Mouse (Mus musculus): ENCODE results near the gene Hdac8.

Gene Hdac8

DNA sequence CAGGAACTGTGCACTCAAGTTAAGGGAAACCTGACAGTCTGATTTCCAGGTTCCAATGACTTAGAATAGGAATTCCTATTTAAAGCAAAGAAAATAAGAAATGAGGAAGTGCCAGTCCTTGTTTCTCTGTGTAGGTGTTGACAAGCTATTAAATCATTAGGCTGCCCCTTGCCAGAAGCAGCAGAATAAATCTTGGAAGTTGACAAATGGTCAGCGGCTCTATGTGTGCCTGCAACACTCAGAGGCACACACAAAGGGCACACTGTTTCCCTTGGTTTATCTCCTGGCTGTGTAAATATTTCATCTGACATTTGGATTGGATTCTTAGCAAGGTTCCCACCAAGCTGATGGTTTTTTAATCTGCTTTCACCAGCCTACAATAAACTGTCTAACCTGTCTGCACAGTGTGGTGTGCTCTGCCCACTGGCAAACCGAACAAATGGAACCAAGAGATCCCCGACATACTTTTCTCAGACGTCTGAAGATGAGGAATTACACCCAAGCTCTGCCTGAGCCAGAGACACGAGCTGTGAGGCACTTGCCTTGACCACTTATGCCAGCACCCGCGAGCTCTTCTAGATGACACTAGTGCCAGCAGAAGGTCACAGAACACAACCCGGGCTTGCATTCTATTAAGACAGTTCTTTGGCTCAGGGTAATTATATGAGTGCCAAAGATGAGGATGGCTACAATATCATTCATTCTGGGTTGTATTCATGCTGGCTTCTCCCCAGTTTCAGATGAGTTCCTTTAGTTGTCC lies 165.6 kb downstream of the Hdac8 start:
- CTCF ChIA-PET: interaction anchor here (0.6 kb wide), 1 partner anchor 319 kb away, joined by 3 read pairs; no protein-coding TSS in a partner anchor

DNA sequence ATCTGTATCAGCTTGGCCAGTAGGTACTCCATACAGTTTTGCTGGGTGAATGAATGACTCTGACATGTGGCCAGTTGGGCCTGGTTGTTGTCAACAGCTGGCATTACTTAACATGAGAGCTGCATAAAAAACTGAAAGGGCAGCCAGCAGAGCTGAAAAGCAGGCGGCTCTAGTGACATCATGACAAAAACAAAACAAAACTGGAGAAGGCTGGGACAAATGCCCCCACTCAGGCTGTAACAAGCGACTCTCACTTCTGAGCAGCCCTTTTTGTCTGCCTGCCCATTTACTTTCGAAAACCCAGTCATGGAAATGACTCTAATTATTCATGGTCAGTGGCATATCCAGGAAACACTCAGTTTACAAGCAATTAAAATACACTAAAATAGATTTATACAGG lies 185.5 kb downstream of the Hdac8 start:
- CTCF ChIA-PET: no interaction called here

DNA sequence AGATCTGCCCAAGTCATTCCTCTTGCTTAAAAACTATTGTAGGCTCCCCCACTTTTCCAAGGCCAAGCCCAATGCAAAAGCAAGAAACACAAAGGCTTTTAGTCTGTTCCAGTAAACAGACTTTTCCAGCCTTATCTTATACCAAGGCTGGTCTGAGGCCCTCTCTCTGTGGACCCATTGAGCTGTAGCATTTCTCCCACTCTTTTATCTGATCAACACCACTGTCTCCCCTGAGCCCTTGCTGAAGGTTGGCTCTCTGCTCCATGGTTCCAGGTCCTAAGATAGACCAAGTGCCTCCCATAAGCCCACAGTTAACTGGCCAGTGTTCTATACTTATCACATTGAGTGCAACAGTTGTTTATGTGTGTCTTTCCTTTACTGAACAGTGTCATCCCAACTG lies 185.9 kb downstream of the Hdac8 start:
- CTCF ChIA-PET: no interaction called here

DNA sequence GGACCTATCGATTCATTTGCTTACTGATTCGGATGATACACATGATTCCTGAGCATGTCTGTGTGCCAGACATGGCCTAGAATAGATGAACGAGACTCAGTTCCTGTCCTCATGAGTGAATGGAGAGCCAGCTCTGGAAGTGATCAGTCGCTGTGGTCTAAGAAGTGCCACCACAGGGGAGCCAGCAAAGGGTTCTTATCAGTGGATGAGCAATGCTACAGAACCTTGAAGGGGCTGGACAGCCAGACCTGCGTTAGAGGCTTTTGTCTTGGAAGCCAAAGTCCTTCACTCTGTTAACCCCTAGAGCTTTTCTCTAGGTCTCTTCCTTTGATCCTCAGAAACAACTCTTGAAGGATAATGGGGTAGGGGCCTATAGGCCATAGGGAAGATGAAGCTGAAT lies 186.4 kb downstream of the Hdac8 start:
- CTCF ChIA-PET: no interaction called here

DNA sequence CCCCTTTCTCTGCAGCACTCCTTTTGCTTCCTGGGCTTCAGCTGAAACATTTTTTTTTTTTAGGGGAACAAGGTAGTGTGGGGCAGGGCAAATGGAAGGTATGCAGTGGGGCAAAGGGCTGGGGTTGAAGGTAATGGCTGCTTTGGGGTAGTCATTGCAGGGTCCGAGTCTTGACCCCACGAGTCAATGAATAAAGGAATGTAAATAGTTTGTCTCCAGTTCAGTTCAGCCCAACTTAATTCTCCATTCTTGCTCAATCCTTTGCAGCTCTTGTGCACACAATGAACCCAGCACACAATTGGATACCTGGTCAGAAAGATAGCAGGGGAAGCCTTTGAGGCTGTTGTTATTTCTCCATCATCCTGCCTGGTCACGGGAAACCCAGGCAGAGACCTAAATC lies 194.0 kb downstream of the Hdac8 start:
- CTCF ChIA-PET: no interaction called here

DNA sequence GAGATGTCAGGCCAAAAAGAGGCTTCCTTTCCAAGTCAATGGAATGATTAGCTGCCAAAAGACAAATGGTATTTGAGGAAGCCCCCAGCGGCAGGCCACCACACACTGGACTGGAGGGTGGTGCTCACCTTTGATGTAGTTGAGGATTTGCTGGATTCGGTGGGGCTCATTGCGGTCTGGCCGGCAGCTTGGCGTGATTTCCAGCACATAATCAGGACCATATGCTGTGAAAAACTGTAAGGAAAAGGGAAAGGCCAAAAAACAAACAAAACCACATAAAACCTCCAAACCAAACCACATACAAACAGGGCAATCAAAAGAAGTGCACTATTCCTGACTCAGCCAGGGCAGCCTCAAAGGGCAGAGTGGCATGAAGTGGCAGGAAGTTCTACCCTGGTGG lies 197.6 kb downstream of the Hdac8 start:
- CTCF ChIA-PET: no interaction called here

DNA sequence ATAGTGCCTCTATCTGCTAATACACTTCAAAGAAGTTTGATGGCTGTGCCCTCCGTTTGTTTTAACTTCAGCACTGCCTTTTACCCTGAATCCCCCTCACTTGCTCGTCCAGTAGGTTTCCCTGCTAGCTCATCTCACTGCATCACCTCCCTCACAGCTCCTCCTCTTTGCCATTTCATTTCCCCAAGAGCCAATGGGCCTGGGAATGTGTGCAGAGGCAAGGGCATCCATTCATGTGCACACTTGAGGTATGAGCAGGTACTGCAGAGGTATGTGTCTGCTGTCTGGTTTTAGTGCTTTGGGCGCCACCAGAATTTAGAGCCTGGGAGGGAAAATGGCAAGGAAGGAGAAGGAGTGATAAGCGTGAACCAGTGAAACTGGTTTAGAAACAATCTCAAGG lies 199.4 kb downstream of the Hdac8 start:
- CTCF ChIA-PET: interaction anchor here (0.5 kb wide), 1 partner anchor 1980 kb away, joined by 3 read pairs; no protein-coding TSS in a partner anchor

DNA sequence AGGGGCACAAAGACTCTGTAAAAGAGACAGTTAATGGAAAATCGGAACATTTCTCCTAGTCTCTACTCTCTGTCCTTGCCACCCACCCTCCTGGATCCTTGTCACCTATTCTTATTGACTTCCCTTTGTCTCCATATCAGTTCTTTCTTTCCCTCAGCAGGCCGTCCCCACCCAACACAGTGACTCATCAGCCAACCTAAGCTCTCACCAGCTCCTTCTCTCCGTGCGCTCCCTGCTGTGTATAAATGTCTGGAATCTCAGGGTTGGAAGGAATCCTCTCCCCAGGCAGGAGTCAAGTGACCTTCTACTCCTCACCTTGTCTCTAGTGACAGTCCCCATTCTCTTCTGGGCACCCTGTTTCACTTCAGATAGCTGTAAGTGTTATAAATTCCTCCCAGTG lies 200.2 kb downstream of the Hdac8 start:
- CTCF ChIA-PET: no interaction called here

DNA sequence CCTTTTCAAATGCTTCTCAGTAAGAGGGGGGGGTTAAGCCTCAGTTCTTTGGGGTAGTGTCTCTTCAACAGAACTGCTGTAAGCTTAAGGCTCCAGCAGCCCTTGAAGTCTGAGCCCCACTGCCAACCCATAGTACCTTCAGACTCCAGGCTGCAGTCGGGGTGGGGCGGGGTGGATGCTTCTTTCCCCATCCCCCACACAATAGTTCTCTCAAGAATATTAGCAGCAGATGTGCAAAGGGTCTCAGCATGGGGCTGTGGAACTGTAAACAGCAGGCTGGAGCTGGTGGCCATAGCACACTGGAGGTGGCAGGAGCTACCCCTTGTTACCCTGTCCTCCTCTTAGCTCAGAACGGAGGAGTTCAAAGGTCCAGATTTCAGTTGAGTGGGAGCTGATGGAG lies 202.7 kb downstream of the Hdac8 start:
- CTCF ChIA-PET: no interaction called here

DNA sequence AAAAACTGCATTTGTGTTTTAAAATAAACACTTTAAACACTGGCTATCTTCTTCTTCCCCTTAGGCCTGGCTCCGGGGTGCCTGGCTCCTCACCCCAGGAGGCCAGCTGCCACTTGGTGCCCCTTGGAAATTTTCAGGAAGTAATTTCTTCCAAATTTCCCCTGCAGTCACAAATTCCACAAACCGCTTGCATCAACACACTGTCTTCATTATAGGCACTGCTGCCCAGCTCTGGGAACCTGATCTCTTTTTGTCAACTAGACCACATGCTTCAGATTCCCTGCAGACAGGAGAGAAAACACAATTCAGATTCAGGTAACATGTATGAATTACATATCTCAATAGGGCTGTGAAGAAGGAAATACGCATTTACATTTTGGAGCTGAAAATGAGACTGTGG lies 220.3 kb downstream of the Hdac8 start:
- CTCF ChIA-PET: no interaction called here

DNA sequence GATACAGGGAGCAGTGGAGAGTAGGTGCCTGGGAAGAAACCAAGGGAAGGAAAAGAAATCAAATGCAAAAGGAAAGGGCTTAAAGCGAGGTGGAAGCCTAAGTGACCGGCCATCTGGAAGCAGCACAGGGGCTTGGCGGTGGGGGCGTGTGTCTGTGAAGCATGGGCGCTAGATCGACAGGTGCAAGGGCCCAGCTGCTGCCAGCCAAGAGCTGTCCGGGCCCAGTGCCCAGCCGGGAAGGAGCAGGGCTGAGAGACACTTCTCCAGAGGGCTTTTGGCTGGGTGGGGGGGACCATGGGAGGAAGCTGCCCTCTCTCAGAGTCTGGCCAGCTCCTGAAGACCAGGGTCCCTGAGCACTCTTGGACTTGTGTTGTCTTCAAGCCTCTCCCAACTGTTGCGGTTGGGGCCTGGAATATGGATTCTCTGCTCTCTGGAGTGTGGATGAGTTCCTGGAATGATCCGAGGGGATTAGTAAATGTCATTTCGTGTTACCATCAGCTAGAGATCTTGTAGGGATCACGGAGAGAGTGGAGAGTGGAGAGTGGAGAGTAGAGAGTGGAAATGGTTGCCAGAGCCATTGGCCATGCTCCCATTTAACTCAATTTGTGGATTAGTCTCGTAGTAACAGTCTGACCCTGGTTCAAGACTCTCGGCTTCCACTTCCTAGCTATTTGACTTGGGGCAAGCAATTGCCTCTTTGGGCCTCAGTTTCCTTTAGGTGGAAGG lies 242.4 kb downstream of the Hdac8 start:
- CTCF ChIA-PET: no interaction called here

DNA sequence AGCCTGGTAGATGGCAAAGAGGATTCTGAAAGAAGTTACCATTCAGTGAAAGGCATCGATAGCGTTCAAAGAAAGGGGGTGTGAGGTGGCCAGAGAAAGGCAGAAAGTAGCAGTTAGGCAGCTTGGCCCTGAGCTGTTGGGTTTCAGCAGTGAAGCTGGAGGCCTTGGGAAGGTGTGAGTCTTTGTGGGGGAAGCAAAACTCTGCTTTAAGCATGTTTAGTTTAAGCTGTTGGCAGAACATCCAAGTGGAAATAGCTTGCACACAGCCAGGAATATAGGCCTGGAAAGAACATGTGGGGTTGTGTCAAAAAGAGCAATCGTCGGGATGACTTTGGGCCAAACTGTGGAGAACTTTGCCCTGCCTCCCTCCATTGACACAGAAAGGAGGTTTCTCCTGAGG lies 245.4 kb downstream of the Hdac8 start:
- CTCF ChIA-PET: no interaction called here

DNA sequence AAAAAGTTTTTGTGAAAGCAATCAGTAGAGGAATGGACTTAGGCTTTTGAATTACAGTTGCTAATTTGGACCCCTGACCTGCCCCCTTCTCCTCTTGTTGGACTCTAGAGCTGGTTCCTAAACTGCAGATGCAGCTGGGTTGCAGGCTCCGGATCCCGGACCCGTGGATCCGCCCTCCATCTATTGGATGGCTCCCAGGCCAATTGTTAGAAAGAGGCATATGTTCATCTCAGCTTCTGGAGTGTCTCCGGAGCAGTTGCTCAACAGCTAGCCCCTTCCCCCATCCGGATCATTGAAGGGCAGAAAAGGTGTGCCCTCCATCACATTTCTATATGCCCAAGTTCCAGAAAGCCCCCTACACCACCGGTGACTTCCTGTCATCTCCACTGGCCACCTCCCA lies 251.3 kb downstream of the Hdac8 start:
- CTCF ChIA-PET: no interaction called here

DNA sequence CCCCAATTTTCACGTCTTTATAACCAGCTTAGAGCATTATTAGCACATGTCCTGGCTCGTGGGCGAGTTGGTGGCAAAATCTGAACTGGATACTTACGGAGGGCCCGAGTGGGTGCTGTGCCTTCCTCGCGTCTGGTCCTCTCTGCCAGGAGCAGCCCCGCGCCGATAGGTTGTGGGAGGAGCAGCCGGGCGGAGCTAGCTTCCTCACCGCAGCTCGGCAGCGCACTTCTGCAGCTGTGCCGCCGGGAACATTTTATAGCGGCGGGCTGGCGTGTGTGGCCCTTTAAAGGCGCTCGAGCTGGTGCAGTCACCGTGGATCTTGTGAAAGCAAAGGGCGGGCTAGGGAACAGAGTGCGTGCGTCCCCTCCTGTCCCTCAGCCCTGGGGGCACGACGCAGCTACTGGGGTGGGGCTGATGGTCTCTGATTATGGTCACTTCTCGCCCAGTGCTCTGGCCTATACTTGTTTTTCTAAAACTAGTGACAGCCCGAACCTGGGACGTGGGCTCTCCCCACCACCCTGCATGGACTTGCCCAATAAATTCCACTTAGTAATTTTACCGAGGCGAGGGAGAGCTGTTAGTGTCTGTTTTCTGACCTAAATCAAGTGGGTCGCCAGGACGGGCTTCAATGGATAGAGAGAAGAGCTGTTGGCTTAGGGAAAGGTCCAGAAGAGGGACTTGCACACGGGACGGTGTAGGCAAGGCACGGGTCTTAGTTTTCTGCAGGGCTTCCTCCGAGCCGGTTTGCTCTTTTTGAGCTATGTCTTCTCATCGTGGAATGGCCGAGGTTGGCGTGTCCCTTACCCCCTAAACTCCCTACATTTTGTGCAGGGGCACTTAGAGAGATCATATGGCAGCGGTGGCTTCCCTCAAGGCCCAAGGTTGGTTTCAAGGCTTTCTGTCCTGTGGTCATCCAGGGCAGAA lies 253.0 kb downstream of the Hdac8 start, which contains the start of gene Cited1:
Gene Cited1, minus strand, starts transcription at position 245 of the 924 bp plus-strand sequence.
- CTCF ChIA-PET: interaction anchor here (0.6 kb wide), 1 partner anchor 118 kb away, joined by 3 read pairs; no protein-coding TSS in a partner anchor

DNA sequence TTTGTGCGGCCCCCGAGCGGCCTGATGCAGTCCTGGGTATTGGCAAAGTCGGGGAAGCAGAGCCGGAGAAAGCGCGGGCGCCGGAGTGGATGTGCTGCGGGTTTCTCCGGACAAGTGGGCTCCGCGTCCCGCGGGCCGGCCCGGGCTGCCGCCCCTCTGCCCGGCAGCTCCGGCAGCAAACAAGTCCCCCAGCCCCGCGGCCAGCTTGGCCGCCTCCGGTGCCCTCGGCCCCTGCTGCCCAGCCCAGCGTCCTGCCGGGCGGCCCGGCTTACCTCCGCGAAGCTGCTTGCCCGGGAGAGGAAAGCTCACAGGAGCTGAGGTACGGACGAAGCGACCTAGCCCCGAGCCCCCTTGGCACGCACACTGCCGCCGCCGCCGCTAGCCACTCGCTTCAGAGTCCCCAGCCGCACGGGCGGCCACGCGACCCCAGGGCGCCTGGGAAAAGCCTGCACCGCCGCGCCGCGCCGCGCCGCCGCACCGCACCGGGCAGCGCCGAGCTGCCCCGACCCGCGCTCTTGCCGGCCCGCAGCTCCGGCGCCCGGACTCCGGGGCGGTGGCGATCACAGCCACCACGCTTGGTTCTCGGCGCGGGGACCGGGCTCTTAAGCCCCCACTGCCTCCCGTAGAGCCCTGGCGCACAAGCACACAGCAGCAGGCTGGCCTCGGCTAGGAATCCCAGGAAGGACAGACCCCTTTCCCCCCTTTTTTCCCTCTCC lies 253.8 kb downstream of the Hdac8 start:
- CTCF ChIA-PET: no interaction called here

DNA sequence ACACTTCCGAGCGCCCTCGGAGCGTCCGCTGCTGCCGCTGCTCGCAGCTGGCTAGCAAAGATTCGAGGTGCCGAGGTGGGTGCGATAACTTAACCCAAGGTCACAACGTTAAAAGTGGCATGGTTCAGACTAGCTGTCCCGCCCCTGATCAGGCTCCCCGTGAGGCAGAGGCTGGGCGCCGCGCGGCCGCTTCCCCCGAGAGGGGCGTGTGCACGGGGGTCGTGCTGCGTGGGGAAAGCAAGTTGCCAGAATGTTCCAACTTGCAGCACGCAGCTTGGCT lies 254.3 kb downstream of the Hdac8 start:
- CTCF ChIA-PET: no interaction called here

DNA sequence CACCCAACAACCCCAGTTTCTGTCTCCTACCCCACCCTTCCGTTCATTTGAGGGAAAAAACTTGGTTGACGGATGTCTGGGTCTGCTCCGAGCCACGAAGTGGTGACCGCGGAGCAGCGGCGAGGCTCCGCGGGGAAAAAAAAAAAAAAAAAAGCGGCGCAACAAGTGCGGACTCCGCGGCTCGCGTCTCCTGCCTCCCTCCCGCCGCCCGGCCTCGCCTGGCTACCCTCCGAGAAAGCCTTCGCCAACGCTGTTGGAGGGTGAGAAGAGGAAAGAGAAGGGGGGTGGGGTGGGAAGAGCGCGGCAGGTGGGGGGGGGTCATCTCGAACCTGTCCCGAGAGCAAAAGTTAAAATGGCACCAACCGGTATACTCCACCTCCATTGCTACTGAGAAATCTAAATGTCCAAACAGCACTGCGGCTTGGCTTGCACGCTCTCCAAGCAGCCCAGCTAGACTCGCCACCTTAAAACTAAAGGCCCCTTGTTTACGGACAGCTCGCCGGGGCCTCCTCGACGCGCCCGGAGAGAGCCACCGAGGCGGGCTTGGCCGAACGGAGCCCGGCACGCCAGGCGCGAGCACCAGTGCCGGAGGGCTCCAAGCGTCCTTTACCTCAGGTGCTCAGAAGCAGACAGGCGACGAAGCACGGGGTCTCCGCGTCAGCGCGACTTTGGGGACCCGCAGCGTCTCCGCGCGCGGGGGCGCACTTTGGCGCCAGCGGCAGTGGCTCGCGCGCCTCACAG lies 254.8 kb downstream of the Hdac8 start:
- CTCF ChIA-PET: interaction anchor here (0.7 kb wide), 1 partner anchor 54 kb away, joined by 6 read pairs; no protein-coding TSS in a partner anchor

DNA sequence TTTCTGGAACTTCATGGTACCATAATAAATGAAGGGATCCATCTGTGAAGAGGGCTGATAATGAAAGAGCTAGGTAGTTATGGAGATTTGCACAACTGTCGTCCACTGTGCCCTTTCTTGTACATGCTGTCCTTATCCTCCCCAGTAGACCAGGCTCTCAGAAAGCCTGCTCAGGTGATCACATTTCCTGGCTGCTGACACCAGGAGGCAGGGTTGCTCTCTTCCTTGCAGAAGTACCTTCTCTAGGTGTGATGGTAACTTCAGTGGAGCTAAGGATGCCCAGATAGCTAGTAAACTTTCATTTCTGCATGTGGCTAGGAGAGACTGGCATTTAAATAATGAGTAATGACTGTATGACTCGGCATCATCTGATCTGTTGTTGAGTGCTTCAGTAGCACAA lies 260.8 kb downstream of the Hdac8 start:
- CTCF ChIA-PET: no interaction called here

All from spleen, embryonic (tissue).